Mouse (Mus musculus) kidney, embryonic 15.5 days (tissue): ENCODE measurements around the gene Zfp622. TPM values are rescaled to one million over a fixed set of nuclear protein-coding genes. Genes with fewer than 3 reads are reported as not detected.

Experiments
- ATAC-seq: fragments of 200-750 bp; cut with Nextera tagmentation; replicated peaks from 2 replicates; pipeline ENCODE4 v1.8.0; 2017; ENCODE audit warnings: moderate TSS enrichment; ENCODE audit not compliant: low FRiP score
- H3K27ac ChIP-seq: fragments of 300-500 bp; sonication (generic); 2 replicates; pipeline ENCODE4 v1.5.1; 2015; ENCODE audit warnings: mild to moderate bottlenecking, inconsistent platforms
- H3K27me3 ChIP-seq: fragments of 300-500 bp; sonication (generic); 2 replicates; pipeline ENCODE4 v1.6.1; 2015; ENCODE audit warnings: inconsistent platforms
- H3K36me3 ChIP-seq: fragments of 300-500 bp; sonication (generic); 2 replicates; pipeline ENCODE4 v1.6.1; 2015; ENCODE audit warnings: inconsistent platforms
- H3K4me1 ChIP-seq: fragments of 300-500 bp; sonication (generic); 2 replicates; pipeline ENCODE4 v1.6.1; 2015; ENCODE audit warnings: inconsistent platforms
- H3K4me2 ChIP-seq: fragments of 300-500 bp; sonication (generic); 2 replicates; pipeline ENCODE4 v1.6.1; 2015; ENCODE audit warnings: moderate library complexity, mild to moderate bottlenecking, inconsistent platforms
- H3K4me3 ChIP-seq: fragments of 300-500 bp; sonication (generic); replicated peaks from 2 replicates; pipeline ENCODE4 v1.5.1; 2015; ENCODE audit warnings: mild to moderate bottlenecking, inconsistent platforms
- H3K9ac ChIP-seq: fragments of 300-500 bp; sonication (generic); 2 replicates; pipeline ENCODE4 v1.6.1; 2015; ENCODE audit warnings: mild to moderate bottlenecking, inconsistent platforms
- H3K9me3 ChIP-seq: fragments of 300-500 bp; sonication (generic); replicated peaks from 2 replicates; pipeline ENCODE4 v1.6.1; 2016; ENCODE audit warnings: inconsistent platforms
- WGBS: fragments of 180-500 bp; shearing (Covaris S2); methylation state at CpG from one replicate; pipeline ENCODE4 v1.1.7; 2015; ENCODE audit warnings: mixed read lengths; 5-methylcytosine and 5-hydroxymethylcytosine counted together
- polyA plus RNA-seq: library from polyadenylated mRNA; unstranded; fragments of >200 nt; fragmentation: Nextera tagmentation; extraction: Ambion mirVana; gene quantifications from 2 replicates; pipeline ENCODE4 v1.2.1, GENCODE M21; 2015

Gene Zfp622
- polyA plus RNA-seq, 1 experiment from 2014 or later, result 32.8 TPM

DNA sequence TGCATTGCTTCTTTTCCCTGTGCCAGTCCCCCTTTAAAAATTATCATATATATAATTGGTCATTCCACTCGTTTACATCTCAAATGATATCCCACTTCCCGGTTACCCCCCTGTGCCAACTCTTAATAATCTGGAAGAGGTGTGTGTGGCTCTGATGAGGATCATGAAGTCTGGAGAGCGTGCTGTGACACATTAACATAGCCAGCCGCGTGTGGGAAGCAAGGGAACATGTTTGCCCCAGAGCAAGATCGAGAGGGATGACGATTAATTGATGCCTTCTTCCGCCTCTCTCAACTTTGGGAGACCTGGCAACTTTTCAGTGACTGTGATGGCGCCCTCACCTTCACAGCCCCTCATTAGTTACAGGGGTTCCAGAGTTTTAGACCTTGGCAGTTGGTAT, 34.5 kb upstream of the Zfp622 start:
- no peak overlapping the region for H3K9ac ChIP-seq
- H3K9me3 ChIP-seq, result no peaks in the 10 kb centered on the region
- H3K27me3 ChIP-seq, result no peaks in the 10 kb centered on the region
- H3K4me2 ChIP-seq, result no peak overlapping the region
- WGBS, result 85% methylated on average over 9 of the region's 9 CpGs
- no peak for ATAC-seq
- H3K27ac ChIP-seq, result no peak overlapping the region
- no peaks in the 10 kb centered on the region for H3K4me1 ChIP-seq
- H3K4me3 ChIP-seq, result no peak overlapping the region
- no peaks in the 10 kb centered on the region for H3K36me3 ChIP-seq

DNA sequence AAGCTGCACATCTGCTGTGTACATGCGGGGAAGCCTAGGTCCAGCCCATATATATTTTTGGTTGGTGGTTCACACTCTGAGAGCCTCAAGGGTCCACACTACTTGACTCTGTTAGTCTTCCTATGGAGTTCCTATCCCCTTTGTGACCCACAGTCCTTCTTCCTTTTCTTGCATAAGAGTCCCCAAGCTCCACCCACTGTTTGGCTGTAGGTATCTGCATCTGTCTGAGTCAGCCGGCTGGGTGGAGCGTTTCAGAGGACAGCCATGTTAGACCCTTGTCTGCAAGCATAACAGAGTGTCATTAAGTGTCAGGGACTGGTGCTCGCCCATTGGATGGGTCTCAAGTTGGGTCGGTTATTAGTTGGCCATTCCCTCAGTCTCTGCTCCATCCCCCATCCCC, 33.6 kb upstream of the Zfp622 start:
- Histone ChIP-seq H3K4me3 (no peak overlapping the region), H3K4me1 (no peaks in the 10 kb centered on the region), H3K4me2 (no peak overlapping the region), H3K27ac (no peak overlapping the region), H3K36me3 (no peaks in the 10 kb centered on the region), H3K9me3 (no peaks in the 10 kb centered on the region), H3K9ac (no peak overlapping the region), H3K27me3 (no peaks in the 10 kb centered on the region)
- WGBS, result 78% methylated on average over 5 of the region's 5 CpGs
- ATAC-seq, result no peak

DNA sequence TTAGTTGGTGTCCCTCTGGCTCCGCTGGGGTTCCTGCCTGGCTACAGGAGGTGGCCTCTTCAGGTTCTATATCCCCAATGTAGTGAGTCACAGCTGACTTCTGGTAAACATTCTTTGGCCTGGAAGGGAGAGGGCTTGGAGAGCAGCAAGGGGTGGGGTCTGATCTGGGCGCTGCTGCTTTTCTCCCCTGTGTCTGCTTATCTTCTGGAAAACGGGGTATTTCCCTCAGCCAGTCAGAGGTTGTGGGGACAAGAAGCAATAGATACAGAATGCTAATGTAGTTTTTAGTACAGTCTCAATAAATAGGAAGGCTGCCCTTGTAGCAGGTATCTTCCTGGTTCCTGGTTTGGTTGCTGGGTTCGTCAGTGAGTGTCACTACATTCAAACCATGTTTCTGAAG, 33.1 kb upstream of the Zfp622 start:
- 83% methylated on average over 4 of the region's 4 CpGs for WGBS
- Histone ChIP-seq H3K4me3 (no peak overlapping the region), H3K27me3 (no peaks in the 10 kb centered on the region)

DNA sequence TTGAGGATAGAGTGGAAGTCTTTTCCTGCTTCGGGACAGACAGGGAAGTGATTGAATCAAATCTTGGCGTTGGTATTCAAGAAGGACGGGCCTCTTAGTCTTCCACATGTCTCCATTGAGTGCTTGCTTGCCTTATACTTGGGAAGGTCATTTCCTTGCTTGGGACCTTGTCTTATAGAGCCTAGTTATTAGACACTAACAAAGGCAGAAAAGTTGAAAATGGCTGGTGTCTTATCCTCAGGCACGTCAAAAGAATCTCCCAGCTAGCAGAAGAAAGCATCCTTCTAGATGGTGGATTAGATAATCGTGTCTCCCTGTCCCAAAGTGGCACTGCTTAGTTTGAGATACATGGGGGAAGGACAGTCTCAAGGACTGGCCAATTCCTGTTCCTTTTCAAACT, 28.2 kb upstream of the Zfp622 start:
- no peaks in the 10 kb centered on the region for H3K9me3 ChIP-seq
- H3K27ac ChIP-seq, result peak overlapping the region; percentile 7; the same call in 1 of the 2 replicates
- no peaks in the 10 kb centered on the region for H3K36me3 ChIP-seq
- H3K27me3 ChIP-seq, result no peaks in the 10 kb centered on the region
- no peak; the same call in 1 of the 2 replicates for ATAC-seq
- no peak overlapping the region for H3K4me3 ChIP-seq
- H3K4me1 ChIP-seq, result peaks cover 14% of the 10 kb centered on the region; the same call in 1 of the 2 replicates
- no peak overlapping the region for H3K4me2 ChIP-seq
- H3K9ac ChIP-seq, result no peak overlapping the region
- WGBS, result 73% methylated on average over 5 of the region's 5 CpGs

More for the DNA sequence above, 33.1 kb upstream of the Zfp622 start:
- H3K27ac ChIP-seq, result no peak overlapping the region
- no peak overlapping the region for H3K9ac ChIP-seq
- ATAC-seq, result no peak
- H3K36me3 ChIP-seq, result no peaks in the 10 kb centered on the region
- H3K4me2 ChIP-seq, result no peak overlapping the region
- H3K9me3 ChIP-seq, result no peaks in the 10 kb centered on the region
- H3K4me1 ChIP-seq, result 0 out of 2 replicates have a peak, but pooled peaks cover 2% of the 10 kb centered on the region

DNA sequence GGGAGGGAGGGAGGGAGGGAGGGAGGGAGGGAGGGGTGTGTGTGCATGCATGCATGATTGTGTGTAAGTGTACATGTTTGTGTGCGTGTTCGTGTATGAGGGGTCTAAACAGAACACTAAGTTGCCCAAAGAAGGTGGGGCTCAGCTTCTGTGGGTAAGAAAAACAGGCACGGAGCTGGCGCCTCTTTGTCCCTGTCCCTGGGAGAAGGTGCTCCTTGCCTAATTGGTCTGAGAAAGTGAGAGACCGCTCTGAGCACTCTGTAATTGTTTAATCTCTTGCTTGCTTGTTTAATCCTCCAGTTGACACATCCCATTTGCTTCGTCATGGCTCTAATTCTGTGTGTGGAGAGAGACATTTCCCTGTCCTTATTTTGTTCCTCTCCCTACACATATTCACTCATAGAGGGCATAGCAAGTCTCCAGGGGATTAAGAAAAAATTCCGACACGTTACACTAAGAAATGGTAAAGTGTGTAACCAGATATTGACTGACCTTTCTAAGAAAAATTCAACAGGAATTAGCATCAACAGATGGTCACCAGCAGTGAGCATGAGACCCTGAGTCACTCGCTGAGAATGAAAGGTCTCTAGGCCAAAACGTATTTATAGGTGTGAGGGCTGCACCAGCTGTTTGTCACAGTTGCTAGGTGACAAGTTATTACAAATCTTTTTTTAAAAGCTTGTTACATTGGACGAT, 27.6 kb upstream of the Zfp622 start:
- no peaks in the 10 kb centered on the region for H3K9me3 ChIP-seq
- ATAC-seq, result peak; percentile 72
- no peak overlapping the region for H3K4me2 ChIP-seq
- H3K9ac ChIP-seq, result no peak overlapping the region
- H3K4me1 ChIP-seq, result peaks cover 14% of the 10 kb centered on the region; the same call in 1 of the 2 replicates
- H3K36me3 ChIP-seq, result no peaks in the 10 kb centered on the region
- H3K27me3 ChIP-seq, result no peaks in the 10 kb centered on the region
- no peak overlapping the region for H3K4me3 ChIP-seq
- H3K27ac ChIP-seq, result peak overlapping the region; percentile 2; the same call in 1 of the 2 replicates
- WGBS, result 44% methylated on average over 11 of the region's 11 CpGs

DNA sequence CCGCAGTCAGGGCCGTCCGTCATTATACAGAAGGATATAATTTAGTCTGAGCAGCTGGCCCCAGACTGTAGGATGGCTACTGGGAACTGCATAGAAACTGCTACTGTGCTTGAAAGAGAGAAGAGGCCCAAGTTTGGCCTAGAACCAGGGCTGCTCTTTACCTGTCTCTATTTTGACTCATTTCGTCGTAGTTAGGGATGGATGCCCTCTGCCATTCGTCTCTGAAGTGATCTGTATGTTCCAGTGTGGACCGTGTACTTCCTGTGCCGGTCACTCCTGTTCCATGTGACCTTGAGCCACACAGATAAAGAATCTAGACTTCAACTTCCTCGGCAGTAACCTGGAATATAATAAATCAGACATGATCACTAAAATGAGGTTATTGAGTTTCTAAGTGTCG, 26.5 kb upstream of the Zfp622 start:
- H3K27me3 ChIP-seq, result no peaks in the 10 kb centered on the region
- no peaks in the 10 kb centered on the region for H3K9me3 ChIP-seq
- H3K9ac ChIP-seq, result no peak overlapping the region
- no peak overlapping the region for H3K27ac ChIP-seq
- no peak for ATAC-seq
- no peak overlapping the region for H3K4me2 ChIP-seq
- H3K4me1 ChIP-seq, result peaks cover 14% of the 10 kb centered on the region; the same call in 1 of the 2 replicates
- H3K36me3 ChIP-seq, result no peaks in the 10 kb centered on the region
- H3K4me3 ChIP-seq, result no peak overlapping the region
- WGBS, result 55% methylated on average over 10 of the region's 10 CpGs

DNA sequence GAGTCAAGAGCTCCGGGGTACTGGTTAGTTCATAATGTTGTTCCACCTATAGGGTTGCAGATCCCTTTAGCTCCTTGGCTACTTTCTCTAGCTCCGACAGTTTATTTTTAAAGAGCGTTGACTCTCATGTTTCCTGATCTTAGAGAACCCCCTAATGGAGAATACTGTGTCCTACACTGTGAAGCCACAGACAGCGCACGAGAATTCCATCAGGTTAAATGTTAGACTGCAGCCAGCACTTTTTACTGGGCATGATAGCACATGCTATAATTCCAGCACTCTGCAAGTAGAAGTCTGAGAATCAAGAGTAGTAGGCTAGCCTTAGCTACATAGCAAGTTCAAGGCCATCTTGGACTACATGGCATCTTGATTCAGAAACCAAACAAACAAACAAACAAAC, 24.8 kb upstream of the Zfp622 start:
- Histone ChIP-seq H3K4me1 (peaks cover 14% of the 10 kb centered on the region; the same call in 1 of the 2 replicates), H3K27me3 (no peaks in the 10 kb centered on the region), H3K4me2 (no peak overlapping the region), H3K9me3 (no peaks in the 10 kb centered on the region), H3K27ac (no peak overlapping the region), H3K4me3 (no peak overlapping the region), H3K9ac (no peak overlapping the region), H3K36me3 (no peaks in the 10 kb centered on the region)
- 18% methylated on average over 5 of the region's 5 CpGs for whole genome bisulfite sequencing
- peak; percentile 75 for ATAC-seq

DNA sequence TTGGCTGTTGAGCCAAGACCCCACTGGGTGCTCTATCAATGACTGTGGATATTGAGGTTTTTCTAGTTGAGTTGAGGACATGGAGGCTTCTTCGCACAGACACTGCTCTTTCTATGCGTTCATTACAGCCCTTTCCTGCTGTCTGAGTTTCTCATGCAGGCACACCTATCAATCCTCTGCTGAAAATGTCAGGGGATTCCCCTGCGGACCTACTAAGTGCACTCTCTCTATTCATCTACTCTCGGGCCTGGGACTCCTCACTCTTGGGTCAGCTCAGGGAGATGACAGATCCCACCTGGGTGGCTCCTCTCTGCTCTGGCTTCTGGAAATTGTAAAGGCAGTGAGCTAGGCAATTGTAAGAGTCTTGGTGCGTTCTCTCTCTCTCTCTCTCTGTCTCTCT, 23.9 kb upstream of the Zfp622 start:
- WGBS, result 84% methylated on average over 5 of the region's 5 CpGs
- Histone ChIP-seq H3K9me3 (no peaks in the 10 kb centered on the region), H3K27me3 (no peaks in the 10 kb centered on the region), H3K9ac (no peak overlapping the region), H3K4me1 (peaks cover 14% of the 10 kb centered on the region; the same call in 1 of the 2 replicates), H3K36me3 (no peaks in the 10 kb centered on the region), H3K4me3 (no peak overlapping the region), H3K4me2 (no peak overlapping the region), H3K27ac (no peak overlapping the region)
- no peak for ATAC-seq

DNA sequence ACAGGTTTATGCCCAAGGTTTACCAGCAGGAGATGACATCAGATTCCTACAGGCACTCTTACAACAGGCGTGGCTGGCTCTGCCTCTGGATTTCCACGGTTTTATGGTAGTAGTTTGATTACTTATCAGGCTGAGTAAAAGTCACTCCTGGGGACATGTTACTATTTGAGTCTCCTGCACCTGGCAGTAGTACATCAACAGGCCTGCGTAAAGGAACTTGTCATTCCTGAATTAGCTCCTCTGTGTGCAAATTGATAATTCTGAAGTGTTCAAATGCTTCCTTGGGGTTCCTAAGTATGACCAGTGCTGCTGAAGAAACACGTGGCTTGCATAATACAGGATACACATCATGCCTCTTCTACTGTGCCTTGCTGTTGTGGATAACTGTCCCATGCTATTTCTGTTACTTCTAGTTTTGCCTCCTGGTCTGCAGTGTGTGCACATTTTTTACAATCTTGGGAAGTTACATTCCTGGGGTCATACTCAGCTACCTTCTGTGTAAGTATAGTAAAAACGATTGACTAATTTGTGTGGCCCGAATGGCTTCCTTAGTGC, 17.9 kb upstream of the Zfp622 start:
- Histone ChIP-seq H3K36me3 (no peaks in the 10 kb centered on the region), H3K27ac (no peak overlapping the region), H3K4me3 (no peak overlapping the region), H3K4me1 (no peaks in the 10 kb centered on the region), H3K9ac (no peak overlapping the region), H3K9me3 (no peaks in the 10 kb centered on the region), H3K4me2 (no peak overlapping the region), H3K27me3 (no peaks in the 10 kb centered on the region)
- 70% methylated on average over 6 of the region's 6 CpGs for WGBS
- no peak for ATAC-seq

DNA sequence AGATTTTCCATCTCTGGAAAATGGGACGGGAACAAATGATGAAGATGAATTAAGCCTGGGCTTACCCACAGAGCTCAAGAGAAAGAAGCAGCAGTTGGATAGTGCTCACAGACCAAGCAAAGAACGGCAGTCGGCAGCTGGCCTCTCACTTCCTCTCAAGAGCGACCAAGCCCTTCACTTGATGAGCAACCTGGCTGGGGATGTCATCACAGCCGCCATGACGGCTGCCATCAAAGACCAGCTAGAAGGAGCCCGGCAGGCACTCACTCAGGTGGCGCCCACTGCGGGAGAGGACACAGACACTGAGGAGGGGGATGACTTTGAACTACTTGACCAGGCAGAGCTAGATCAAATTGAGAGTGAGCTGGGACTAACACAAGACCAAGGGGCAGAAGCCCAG, 12.6 kb upstream of the Zfp622 start:
- H3K36me3 ChIP-seq, result peaks cover 9% of the 10 kb centered on the region
- no peaks in the 10 kb centered on the region for H3K4me1 ChIP-seq
- H3K27me3 ChIP-seq, result no peaks in the 10 kb centered on the region
- no peak overlapping the region for H3K4me2 ChIP-seq
- H3K9ac ChIP-seq, result no peak overlapping the region
- ATAC-seq, result no peak
- no peak overlapping the region for H3K4me3 ChIP-seq
- H3K27ac ChIP-seq, result no peak overlapping the region
- no peaks in the 10 kb centered on the region for H3K9me3 ChIP-seq
- 86% methylated on average over 9 of the region's 9 CpGs for WGBS

DNA sequence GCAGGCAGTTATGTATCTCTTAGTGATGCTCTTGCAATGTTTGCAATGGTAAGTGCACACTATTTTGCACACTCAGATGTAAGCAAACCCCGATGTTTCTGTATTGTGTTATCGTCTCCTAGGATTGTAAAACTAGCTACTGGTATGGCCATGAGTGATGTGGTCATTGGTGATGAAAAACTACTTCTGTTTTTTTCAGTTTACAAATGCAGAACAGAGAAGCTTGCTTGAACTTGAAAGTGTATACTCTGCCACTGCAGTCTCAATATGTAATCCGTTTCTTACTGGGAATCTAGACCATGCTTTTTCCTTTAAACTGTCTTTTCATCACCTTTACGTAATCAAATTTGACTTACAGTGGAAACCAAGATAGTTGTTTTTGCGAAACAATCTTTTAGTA, 11.4 kb upstream of the Zfp622 start:
- no peak overlapping the region for H3K9ac ChIP-seq
- ATAC-seq, result no peak

DNA sequence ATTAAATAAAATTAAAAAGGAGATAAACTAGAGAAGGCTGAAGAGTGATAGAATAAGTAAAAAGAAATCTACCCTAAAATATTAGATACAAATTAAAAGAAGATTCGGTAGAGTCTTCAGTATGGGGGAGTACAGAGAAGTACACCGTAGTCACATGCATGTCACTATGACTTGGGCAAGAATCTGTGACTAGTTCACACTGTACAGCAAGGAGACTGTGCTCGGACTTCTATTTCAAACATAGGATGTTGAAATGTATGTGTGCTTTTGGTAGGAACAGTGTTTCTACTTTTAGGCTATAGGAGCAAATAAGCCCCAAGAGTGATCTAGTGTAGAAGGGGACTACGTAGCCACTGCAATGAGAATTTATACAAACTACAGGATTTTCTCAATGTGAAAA, 9.8 kb upstream of the Zfp622 start:
- Histone ChIP-seq H3K36me3 (peaks cover 9% of the 10 kb centered on the region), H3K9me3 (no peaks in the 10 kb centered on the region), H3K9ac (no peak overlapping the region), H3K4me3 (no peak overlapping the region), H3K4me2 (no peak overlapping the region), H3K27me3 (no peaks in the 10 kb centered on the region), H3K27ac (no peak overlapping the region), H3K4me1 (no peaks in the 10 kb centered on the region)
- ATAC-seq, result no peak
- 90% methylated on average over 4 of the region's 4 CpGs for WGBS

More for the DNA sequence above, 11.4 kb upstream of the Zfp622 start:
- Histone ChIP-seq H3K27me3 (no peaks in the 10 kb centered on the region), H3K36me3 (peaks cover 9% of the 10 kb centered on the region), H3K27ac (no peak overlapping the region), H3K4me2 (no peak overlapping the region), H3K9me3 (no peaks in the 10 kb centered on the region), H3K4me3 (no peak overlapping the region), H3K4me1 (no peaks in the 10 kb centered on the region)
- 87% methylated on average over 5 of the region's 5 CpGs for WGBS
